Mouse (Mus musculus) CD4-positive, CD25-positive, alpha-beta regulatory T cell, adult 4 months (primary cell): ENCODE measurements around the gene Cyb5d1. TPM values are rescaled to one million over a fixed set of nuclear protein-coding genes. Genes with fewer than 3 reads are reported as not detected.

Experiments
- ATAC-seq: one replicate; pipeline ENCODE4 v1.8.0; 2017
- polyA plus RNA-seq, 2 experiments: library from polyadenylated mRNA; unstranded; fragments of 100-300 nt; shearing (Covaris generic); gene quantifications; one replicate each; pipeline ENCODE4 v1.2.1; 2017

Cyb5d1 gene
- polyA plus RNA-seq: 10 to 100 TPM; 17.0 to 28.2 TPM

- ATAC-seq: peak; percentile 74
Observed at GRCm38 (mm10) chr11:69395235-69395633, at the start of gene Cyb5d1, which contains the start of gene Naa38. TSS of gene Cyb5d1 (minus strand) at chr11:69395631. TSS of gene Naa38 (plus strand) at chr11:69395487.

- no peak for ATAC-seq
Observed at GRCm38 (mm10) chr11:69443328-69443727, 47.9 kb upstream of the Cyb5d1 start.

GRCm38 (mm10) chr11:69437291-69437690, 41.9 kb upstream of the Cyb5d1 start:
- no peak for ATAC-seq

GRCm38 (mm10) chr11:69433189-69433588, 37.8 kb upstream of the Cyb5d1 start:
- no peak for ATAC-seq

GRCm38 (mm10) chr11:69432640-69432982, 37.2 kb upstream of the Cyb5d1 start:
- no peak for ATAC-seq

GRCm38 (mm10) chr11:69431829-69432639, 36.6 kb upstream of the Cyb5d1 start:
- peak; percentile 91 for ATAC-seq

- ATAC-seq: no peak
Observed at GRCm38 (mm10) chr11:69430631-69431030, 35.2 kb upstream of the Cyb5d1 start.

- no peak for ATAC-seq
Observed at GRCm38 (mm10) chr11:69429313-69429712, 33.9 kb upstream of the Cyb5d1 start.

- no peak for ATAC-seq
Observed at GRCm38 (mm10) chr11:69428751-69429150, 33.3 kb upstream of the Cyb5d1 start.

- ATAC-seq: no peak
Observed at GRCm38 (mm10) chr11:69426246-69426645, 30.8 kb upstream of the Cyb5d1 start.

GRCm38 (mm10) chr11:69423885-69424284, 28.5 kb upstream of the Cyb5d1 start:
- ATAC-seq: no peak

GRCm38 (mm10) chr11:69422842-69423241, 27.4 kb upstream of the Cyb5d1 start:
- ATAC-seq: no peak

GRCm38 (mm10) chr11:69421131-69421977, 25.9 kb upstream of the Cyb5d1 start:
- no peak for ATAC-seq

- ATAC-seq: no peak
Observed at GRCm38 (mm10) chr11:69420554-69421000, 25.1 kb upstream of the Cyb5d1 start.

GRCm38 (mm10) chr11:69419813-69420553, 24.6 kb upstream of the Cyb5d1 start:
- peak; percentile 12 for ATAC-seq

GRCm38 (mm10) chr11:69419443-69419812, 24.0 kb upstream of the Cyb5d1 start:
- ATAC-seq: no peak

- ATAC-seq: peak; percentile 60
Observed at GRCm38 (mm10) chr11:69418481-69419442, 23.3 kb upstream of the Cyb5d1 start.

GRCm38 (mm10) chr11:69417449-69418384, 22.3 kb upstream of the Cyb5d1 start:
- peak; percentile 22 for ATAC-seq

- no peak for ATAC-seq
Observed at GRCm38 (mm10) chr11:69416921-69417448, 21.6 kb upstream of the Cyb5d1 start.

GRCm38 (mm10) chr11:69416509-69416908, 21.1 kb upstream of the Cyb5d1 start:
- ATAC-seq: no peak
